In genomic region chr7:98117012-98117660, GRCm38 (mm10) we compare ENCODE assay signal across 9 mouse cellular contexts. TPM values are rescaled to one million over a fixed set of nuclear protein-coding genes. Genes with fewer than 3 reads are reported as not detected.
DNase-seq lines count a peak whose midpoint lies in the region; ATAC-seq and TF ChIP-seq lines count a peak whose summit lies in the region.
"Had no signal": no experiment of that assay in that cellular context is flagged by ENCODE, and none has a peak within 500 bp of the region (broad histone marks: within the 10 kb centered on the region; RNA-seq: fewer than 3 reads in every experiment).

No protein-coding gene starts in this region.

- TF ChIP-seq RAD21 in MEL (IDR thresholded peaks at IDR 0.05; ENCODE audit: low read depth, low read length): no peak

- no peaks in the 10 kb centered on the region for H3K79me2 ChIP-seq in MEL (ENCODE audit: control insufficient read depth, insufficient read depth, low read length, poor library complexity)

- H3K27me3 ChIP-seq in forebrain, embryonic 10.5 days (ENCODE audit: poor library complexity, severe bottlenecking): peaks cover 26% of the 10 kb centered on the region
- H3K27me3 ChIP-seq in forebrain, embryonic 13.5 days: 0 out of 2 replicates have a peak, but pooled peaks cover 5% of the 10 kb centered on the region
- H3K27me3 ChIP-seq in MEL (ENCODE audit: control insufficient read depth in 1 of 2, insufficient read depth in 2 of 2, low read length in 2 of 2): peaks cover 0 to 2% of the 10 kb centered on the region in 2 experiments; a peak in 2 of 4 replicates
- H3K27me3 ChIP-seq in small intestine, adult 2 months (ENCODE audit: control insufficient read depth, insufficient read depth, low read length): no peaks in the 10 kb centered on the region
- peaks cover 16% of the 10 kb centered on the region for H3K27me3 ChIP-seq in hindbrain, embryonic 10.5 days (ENCODE audit: insufficient read depth, poor library complexity, severe bottlenecking)

- peak overlapping the region; percentile 15; the same call in 1 of the 2 replicates for H3K27ac ChIP-seq in forebrain, embryonic 10.5 days
- no peak overlapping the region for H3K27ac ChIP-seq in forebrain, embryonic 13.5 days
- no peak overlapping the region for H3K27ac ChIP-seq in MEL (ENCODE audit: control insufficient read depth, low read depth, low read length)
- peak overlapping the region; percentile 92 for H3K27ac ChIP-seq in embryonic fibroblast, embryonic 13.5 days (ENCODE audit: insufficient read depth, low read length)
- H3K27ac ChIP-seq in small intestine, adult 2 months (ENCODE audit: insufficient read depth, low read depth, low read length): peak overlapping the region; percentile 98
- no peak overlapping the region for H3K27ac ChIP-seq in hindbrain, embryonic 10.5 days

- no peak overlapping the region for H3K4me2 ChIP-seq in forebrain, embryonic 13.5 days

- H3K9ac ChIP-seq in forebrain, embryonic 13.5 days: no peak overlapping the region
- no peak overlapping the region for H3K9ac ChIP-seq in MEL (ENCODE audit: control insufficient read depth, low read depth, low read length, poor library complexity, severe bottlenecking)

- ATAC-seq in forebrain, embryonic 13.5 days: no peak

- 78% methylated on average over 11 of the region's 11 CpGs for WGBS in forebrain, embryonic 10.5 days
- 66% methylated on average over 11 of the region's 11 CpGs for WGBS in forebrain, embryonic 13.5 days
- WGBS in small intestine, adult 2 months: 9% methylated on average over 11 of the region's 11 CpGs
- 70% methylated on average over 11 of the region's 11 CpGs for WGBS in hindbrain, embryonic 10.5 days

- H3K36me3 ChIP-seq in forebrain, embryonic 10.5 days (replicated peaks): no peaks in the 10 kb centered on the region
- H3K36me3 ChIP-seq in forebrain, embryonic 13.5 days (ENCODE audit: poor library complexity, severe bottlenecking): no peaks in the 10 kb centered on the region
- H3K36me3 ChIP-seq in MEL (ENCODE audit: control insufficient read depth in 1 of 2, insufficient read depth in 2 of 2, low read length in 2 of 2): no peaks in the 10 kb centered on the region
- no peaks in the 10 kb centered on the region for H3K36me3 ChIP-seq in small intestine, adult 2 months (ENCODE audit: control insufficient read depth, insufficient read depth, low read length)
- no peaks in the 10 kb centered on the region for H3K36me3 ChIP-seq in hindbrain, embryonic 10.5 days

- TF ChIP-seq POLR2A in MEL (IDR thresholded peaks at IDR 0.05; ENCODE audit: control insufficient read depth in 1 of 2, insufficient read depth in 1 of 2, low read depth in 1 of 2, low read length in 2 of 2, poor library complexity in 1 of 2): no peak
- peak; percentile 41; the same call in 1 of the 2 replicates for TF ChIP-seq POLR2A in embryonic fibroblast, embryonic 13.5 days (IDR thresholded peaks at IDR 0.05; ENCODE audit: low read depth, low read length)
- TF ChIP-seq POLR2A in small intestine, adult 2 months (IDR thresholded peaks at IDR 0.05; ENCODE audit: low read depth, low read length): no peak

- no peak overlapping the region for H3K4me3 ChIP-seq in forebrain, embryonic 10.5 days
- no peak overlapping the region for H3K4me3 ChIP-seq in forebrain, embryonic 13.5 days
- no peak overlapping the region for H3K4me3 ChIP-seq in MEL (ENCODE audit: control insufficient read depth in 1 of 2, insufficient read depth in 1 of 2, low read depth in 2 of 2, low read length in 2 of 2)
- no peak overlapping the region for H3K4me3 ChIP-seq in embryonic fibroblast, embryonic 13.5 days (ENCODE audit: insufficient read depth, low read length)
- H3K4me3 ChIP-seq in small intestine, adult 2 months (ENCODE audit: low read depth, low read length): peak overlapping the region; percentile 50
- no peak overlapping the region for H3K4me3 ChIP-seq in hindbrain, embryonic 10.5 days
- H3K4me3 ChIP-seq: erythroblast, embryonic 14.5 days had no signal

- H3K9me3 ChIP-seq in forebrain, embryonic 10.5 days: no peaks in the 10 kb centered on the region
- H3K9me3 ChIP-seq in forebrain, embryonic 13.5 days (replicated peaks): no peaks in the 10 kb centered on the region
- no peaks in the 10 kb centered on the region for H3K9me3 ChIP-seq in MEL (replicated peaks; ENCODE audit: insufficient read depth, low read length)
- no peaks in the 10 kb centered on the region for H3K9me3 ChIP-seq in hindbrain, embryonic 10.5 days

- peaks cover 27% of the 10 kb centered on the region for H3K4me1 ChIP-seq in forebrain, embryonic 10.5 days
- 0 out of 2 replicates have a peak, but pooled peaks cover 8% of the 10 kb centered on the region for H3K4me1 ChIP-seq in forebrain, embryonic 13.5 days
- no peaks in the 10 kb centered on the region for H3K4me1 ChIP-seq in MEL (ENCODE audit: control insufficient read depth in 1 of 2, insufficient read depth in 2 of 2, low read length in 2 of 2)
- peaks cover 10% of the 10 kb centered on the region for H3K4me1 ChIP-seq in embryonic fibroblast, embryonic 13.5 days (ENCODE audit: control insufficient read depth, insufficient read depth, low read length)
- peaks cover 55% of the 10 kb centered on the region for H3K4me1 ChIP-seq in small intestine, adult 2 months (ENCODE audit: control insufficient read depth, insufficient read depth, insufficient read length, low read length)
- peaks cover 47% of the 10 kb centered on the region for H3K4me1 ChIP-seq in hindbrain, embryonic 10.5 days (replicated peaks)

- DNase-seq in forebrain, embryonic 10.5 days (ENCODE audit: extremely low spot score, low spot score): no peak
- peak; percentile 16 for DNase-seq in MEL (ENCODE audit: low read depth, low spot score)
- DNase-seq in kidney, adult 8-10 months: peak; percentile 95 to 96
- no peak for DNase-seq in T-cell, adult 2 months (ENCODE audit: low spot score)
- no peak for DNase-seq in hindbrain, embryonic 10.5 days (ENCODE audit: low spot score)

- no peak for TF ChIP-seq EP300 in MEL (IDR thresholded peaks at IDR 0.05; ENCODE audit: low read depth in 1 of 2, low read length in 2 of 2)

- TF ChIP-seq CTCF in MEL (IDR thresholded peaks at IDR 0.05 in 2 of 3, conservative IDR thresholded peaks at IDR 0.05 in 1 of 3; ENCODE audit: control insufficient read depth in 1 of 3, insufficient read depth in 1 of 3, low read depth in 2 of 3, low read length in 3 of 3, poor library complexity in 1 of 3, severe bottlenecking in 1 of 3): no peak
- no peak for TF ChIP-seq CTCF in embryonic fibroblast, embryonic 13.5 days (IDR thresholded peaks at IDR 0.05; ENCODE audit: borderline replicate concordance, insufficient read depth, low read length)
- no peak for TF ChIP-seq CTCF in small intestine, adult 2 months (IDR thresholded peaks at IDR 0.05; ENCODE audit: extremely low read depth, insufficient read length, insufficient replicate concordance, low read depth, low read length)

TF ChIP-seq in MEL, 35 proteins besides CTCF, POLR2A, EP300 and RAD21:
- TF ChIP-seq POLR2AphosphoS2 (IDR thresholded peaks at IDR 0.05; ENCODE audit: low read length) (no peak), ZNF384 (IDR thresholded peaks at IDR 0.05; ENCODE audit: low read depth, low read length) (no peak), USF2 (IDR thresholded peaks at IDR 0.05; ENCODE audit: borderline replicate concordance in 1 of 2, insufficient read depth in 1 of 2, low read depth in 1 of 2, low read length in 2 of 2) (no peak), MYC (IDR thresholded peaks at IDR 0.05; ENCODE audit: low read depth, low read length) (0 out of 2 replicates have a peak, but pooled peaks have one; percentile 27)

RNA-seq across cellular contexts. Expression of gene Myo7a, which starts 2.2 kb away (rescaled TPM):
- 20.1 and 20.8 TPM in 2 replicates for polyA plus RNA-seq in forebrain, embryonic 10.5 days (2016; fragmentation: Nextera tagmentation; extraction: Ambion mirVana)
- 11.8 and 14.2 TPM in 2 replicates for polyA plus RNA-seq in forebrain, embryonic 13.5 days (2015; fragmentation: Nextera tagmentation; extraction: Ambion mirVana)
- 1.3 and 1.4 TPM in 2 replicates for total RNA-seq in MEL (2012; rRNA removed)
- polyA plus RNA-seq in MEL (2012; ENCODE audit: insufficient read depth in 1 of 2, insufficient read length in 2 of 2, low read depth in 1 of 2, low replicate concordance in 2 of 2, missing spikeins in 1 of 2): 1 to 10 TPM in 1 of 2 experiments, not detected in 1; 7.5 TPM
- polyA plus RNA-seq in embryonic fibroblast, embryonic 13.5 days (2011; ENCODE audit: insufficient read length, low read depth, missing spikeins): 31.4 and 48.8 TPM in 2 replicates
- polyA plus RNA-seq in small intestine, adult 2 months (2012; rRNA removed): 26.9 and 51.7 TPM in 2 replicates
- 17.3 and 21.2 TPM in 2 replicates for polyA plus RNA-seq in hindbrain, embryonic 10.5 days (2016; fragmentation: Nextera tagmentation; extraction: Ambion mirVana)

RNA-seq across cellular contexts. Expression of gene Omp, which starts 28.2 kb away (rescaled TPM):
- polyA plus RNA-seq in forebrain, embryonic 10.5 days (2016; fragmentation: Nextera tagmentation; extraction: Ambion mirVana): 0.11 and 0.19 TPM in 2 replicates
- 0.42 and 0.52 TPM in 2 replicates for polyA plus RNA-seq in forebrain, embryonic 13.5 days (2015; fragmentation: Nextera tagmentation; extraction: Ambion mirVana)
- total RNA-seq in MEL (2012; rRNA removed): 0.08 TPM in 1 of 2 replicates, not detected in the other
- polyA plus RNA-seq in MEL (2012; ENCODE audit: insufficient read depth in 1 of 2, insufficient read length in 2 of 2, low read depth in 1 of 2, low replicate concordance in 2 of 2, missing spikeins in 1 of 2): under 1 TPM in 1 of 2 experiments, not detected in 1; 0.07 TPM
- 0.30 and 0.40 TPM in 2 replicates for polyA plus RNA-seq in embryonic fibroblast, embryonic 13.5 days (2011; ENCODE audit: insufficient read length, low read depth, missing spikeins)
- 0.65 and 1.4 TPM in 2 replicates for polyA plus RNA-seq in small intestine, adult 2 months (2012; rRNA removed)
- 0.07 and 0.13 TPM in 2 replicates for polyA plus RNA-seq in hindbrain, embryonic 10.5 days (2016; fragmentation: Nextera tagmentation; extraction: Ambion mirVana)

Comparison
In these comparisons a context has a peak if more than half of its experiments do, and no peak if none do; other contexts are left out.
1. H3K27ac ChIP-seq: peak in forebrain, embryonic 10.5 days (single experiment), embryonic fibroblast, embryonic 13.5 days (single experiment) and small intestine, adult 2 months (single experiment); none in forebrain, embryonic 13.5 days (single experiment), MEL (single experiment) and hindbrain, embryonic 10.5 days (single experiment).
2. DNase-seq: peak in MEL (single experiment) and kidney, adult 8-10 months (2 of 2); none in forebrain, embryonic 10.5 days (single experiment), T-cell, adult 2 months (single experiment) and hindbrain, embryonic 10.5 days (single experiment).